Mouse (Mus musculus): ENCODE measurements around the gene Pde10a.

The Pde10a gene

GRCm38 (mm10) chr17:8525225-8525721, at the start of gene Pde10a:
Gene Pde10a (plus strand): TSS chr17:8525372.
- no peak for DNase-seq (ENCODE audit: low spot score)

GRCm38 (mm10) chr17:8478554-8478953, 46.6 kb upstream of the Pde10a start:
- no peak for DNase-seq (ENCODE audit: low spot score)

GRCm38 (mm10) chr17:8479493-8480128, 45.6 kb upstream of the Pde10a start:
- DNase-seq (ENCODE audit: low spot score): no peak

- no peak for DNase-seq (ENCODE audit: low spot score)
Measured at GRCm38 (mm10) chr17:8481797-8482196, 43.4 kb upstream of the Pde10a start.

GRCm38 (mm10) chr17:8482876-8483275, 42.3 kb upstream of the Pde10a start:
- no peak for DNase-seq (ENCODE audit: low spot score)

- DNase-seq (ENCODE audit: low spot score): no peak
Measured at GRCm38 (mm10) chr17:8484246-8484645, 40.9 kb upstream of the Pde10a start.

- DNase-seq (ENCODE audit: low spot score): no peak
Measured at GRCm38 (mm10) chr17:8485146-8485545, 40.0 kb upstream of the Pde10a start.

- DNase-seq (ENCODE audit: low spot score): peak; percentile 7
Measured at GRCm38 (mm10) chr17:8487824-8488223, 37.3 kb upstream of the Pde10a start.

- DNase-seq (ENCODE audit: low spot score): no peak
Measured at GRCm38 (mm10) chr17:8490971-8491370, 34.2 kb upstream of the Pde10a start.

GRCm38 (mm10) chr17:8493461-8493860, 31.7 kb upstream of the Pde10a start:
- DNase-seq (ENCODE audit: low spot score): no peak

GRCm38 (mm10) chr17:8498151-8498550, 27.0 kb upstream of the Pde10a start:
- DNase-seq (ENCODE audit: low spot score): no peak

GRCm38 (mm10) chr17:8498655-8499054, 26.5 kb upstream of the Pde10a start:
- no peak for DNase-seq (ENCODE audit: low spot score)

GRCm38 (mm10) chr17:8499564-8500117, 25.5 kb upstream of the Pde10a start:
- DNase-seq (ENCODE audit: low spot score): no peak

GRCm38 (mm10) chr17:8504381-8504780, 20.8 kb upstream of the Pde10a start:
- DNase-seq (ENCODE audit: low spot score): no peak

- DNase-seq (ENCODE audit: low spot score): peak; percentile 68
Measured at GRCm38 (mm10) chr17:8505669-8506426, 19.3 kb upstream of the Pde10a start.

- DNase-seq (ENCODE audit: low spot score): no peak
Measured at GRCm38 (mm10) chr17:8506726-8507125, 18.4 kb upstream of the Pde10a start.

GRCm38 (mm10) chr17:8507654-8508053, 17.5 kb upstream of the Pde10a start:
- DNase-seq (ENCODE audit: low spot score): no peak

- DNase-seq (ENCODE audit: low spot score): no peak
Measured at GRCm38 (mm10) chr17:8508305-8509141, 16.6 kb upstream of the Pde10a start.

- DNase-seq (ENCODE audit: low spot score): no peak
Measured at GRCm38 (mm10) chr17:8516006-8516405, 9.2 kb upstream of the Pde10a start.

- DNase-seq (ENCODE audit: low spot score): no peak
Measured at GRCm38 (mm10) chr17:8523986-8524385, 1.2 kb upstream of the Pde10a start.

GRCm38 (mm10) chr17:8524387-8525165, 596 bp upstream of the Pde10a start:
- DNase-seq (ENCODE audit: low spot score): peak; percentile 35
